Mouse (Mus musculus) lung, adult 2 months (tissue): ENCODE results near the gene Gnb3. TPM values are rescaled to one million over a fixed set of nuclear protein-coding genes. Genes with fewer than 3 reads are reported as not detected.
"Not testable (repeated sequence)": the region's sequence is repeated elsewhere in the genome, so short reads cannot be mapped to it uniquely, and the experiment has no call there.

ENCODE experiments used
- DNase-seq: peaks from one replicate; pipeline ENCODE4 v3.0.0; 2022
- H3K4me1 ChIP-seq: fragments of 200-500 bp; 2 replicates; pipeline ENCODE4 v1.6.1; 2011; ENCODE audit warnings: low read length; ENCODE audit not compliant: control insufficient read depth, insufficient read depth
- H3K4me3 ChIP-seq: fragments of 200-500 bp; replicated peaks from 2 replicates; pipeline ENCODE3; 2011; ENCODE audit warnings: low read depth, mild to moderate bottlenecking, control low read depth, low read length; ENCODE audit errors: extremely low read depth
- CTCF ChIP-seq: fragments of 200-500 bp; IDR thresholded peaks from 2 replicates; pipeline ENCODE4 v1.5.1; 2011; ENCODE audit warnings: mild to moderate bottlenecking, low read length, control low read depth; ENCODE audit not compliant: insufficient read depth
- POLR2A ChIP-seq: fragments of 200-500 bp; IDR thresholded peaks from 2 replicates; pipeline ENCODE4 v1.6.1; 2011; ENCODE audit warnings: low read depth, mild to moderate bottlenecking, control low read depth, low read length, borderline replicate concordance; ENCODE audit errors: extremely low read depth
- whole genome bisulfite sequencing: fragments of 180-500 bp; shearing (Covaris S2); methylation state at CpG from one replicate; pipeline ENCODE4 v1.1.7; 2018; 5-methylcytosine and 5-hydroxymethylcytosine counted together
- polyA plus RNA-seq: library from polyadenylated mRNA; depleted of rRNA; stranded (reverse); fragments of >200 nt; gene quantifications from 2 replicates; pipeline ENCODE4 v1.2.3, GENCODE M21; 2012

Gene Gnb3
- polyA plus RNA-seq, 1 experiment: 0.36 TPM

- Histone ChIP-seq H3K4me1 (peaks cover 19% of the 10 kb centered on the region), H3K4me3 (no peak overlapping the region)
- TF ChIP-seq CTCF (no peak), POLR2A (no peak)
- no peak for DNase-seq
- 42% methylated on average over 4 of the region's 4 CpGs for WGBS
Observed at GRCm38 (mm10) chr6:124811403-124811665, 28.7 kb downstream of the Gnb3 start.

GRCm38 (mm10) chr6:124810566-124811402, 29.3 kb downstream of the Gnb3 start:
- 78% methylated on average over 11 of the region's 11 CpGs for WGBS
- H3K4me1 ChIP-seq: peaks cover 20% of the 10 kb centered on the region
- not testable (repeated sequence) for H3K4me3 ChIP-seq, DNase-seq

- Histone ChIP-seq H3K4me3 (peak overlapping the region; percentile 94), H3K4me1 (peaks cover 20% of the 10 kb centered on the region)
- 49% methylated on average over 14 of the region's 14 CpGs for WGBS
- no peak for TF ChIP-seq CTCF
- TF ChIP-seq POLR2A: no peak; the same call in 1 of the 2 replicates
- DNase-seq: no peak
Observed at GRCm38 (mm10) chr6:124809775-124810538, 30.1 kb downstream of the Gnb3 start.

- peak; percentile 84 for DNase-seq
- H3K4me3 ChIP-seq: peak overlapping the region; percentile 94
- H3K4me1 ChIP-seq: peaks cover 20% of the 10 kb centered on the region
- TF ChIP-seq CTCF (peak; percentile 45), POLR2A (0 out of 2 replicates have a peak, but pooled peaks have one; percentile 4)
- WGBS: under 1% methylated on average over 35 of the region's 35 CpGs
Observed at GRCm38 (mm10) chr6:124809052-124809774, 30.9 kb downstream of the Gnb3 start.

GRCm38 (mm10) chr6:124808358-124809012, 31.6 kb downstream of the Gnb3 start, which contains the start of gene Spsb2:
Gene Spsb2, plus strand, starts transcription at chr6:124808661.
- peaks cover 20% of the 10 kb centered on the region for H3K4me1 ChIP-seq
- TF ChIP-seq CTCF (no peak), POLR2A (peak; percentile 46; the same call in 1 of the 2 replicates)
- H3K4me3 ChIP-seq: peak within 1 kb of the TSS; percentile 94
- DNase-seq: peak; percentile 81
- 3% methylated on average over 29 of the region's 29 CpGs for WGBS

GRCm38 (mm10) chr6:124807986-124808357, 32.1 kb downstream of the Gnb3 start:
- no peak for DNase-seq
- WGBS: 52% methylated on average over 6 of the region's 6 CpGs
- peak overlapping the region; percentile 94 for H3K4me3 ChIP-seq
- TF ChIP-seq CTCF: no peak
- TF ChIP-seq POLR2A: no peak
- peaks cover 17% of the 10 kb centered on the region for H3K4me1 ChIP-seq

GRCm38 (mm10) chr6:124807366-124807765, 32.7 kb downstream of the Gnb3 start:
- DNase-seq: no peak
- peaks cover 14% of the 10 kb centered on the region for H3K4me1 ChIP-seq
- H3K4me3 ChIP-seq: no peak overlapping the region
- TF ChIP-seq POLR2A (no peak), CTCF (no peak)
- 68% methylated on average over 4 of the region's 4 CpGs for WGBS

- 82% methylated on average over 7 of the region's 7 CpGs for WGBS
- H3K4me1 ChIP-seq: peaks cover 14% of the 10 kb centered on the region
- DNase-seq: no peak
- H3K4me3 ChIP-seq: no peak overlapping the region
- no peak for TF ChIP-seq CTCF
- TF ChIP-seq POLR2A: no peak
Observed at GRCm38 (mm10) chr6:124806446-124807140, 33.5 kb downstream of the Gnb3 start.
